Mouse (Mus musculus) hindbrain, embryonic 10.5 days (tissue): ENCODE results near the gene Tmeff1. TPM values are rescaled to one million over a fixed set of nuclear protein-coding genes. Genes with fewer than 3 reads are reported as not detected.
A peak's percentile ranks its signal among the peaks of the same experiment; 100 is the strongest.
"Not testable (repeated sequence)": the region's sequence is repeated elsewhere in the genome, so short reads cannot be mapped to it uniquely, and the experiment has no call there.

ENCODE experiments used
- DNase-seq: peaks from one replicate; pipeline ENCODE4 v3.0.0-alpha.2; 2017; ENCODE audit warnings: low spot score
- H3K27ac ChIP-seq: fragments of 300-500 bp; sonication (generic); 2 replicates; pipeline ENCODE4 v1.5.1; 2016; ENCODE audit warnings: mild to moderate bottlenecking, moderate library complexity
- H3K27me3 ChIP-seq: fragments of 300-500 bp; sonication (generic); 2 replicates; pipeline ENCODE4 v1.6.1; 2016; ENCODE audit warnings: mild to moderate bottlenecking; ENCODE audit not compliant: poor library complexity, insufficient read depth, severe bottlenecking
- H3K36me3 ChIP-seq: fragments of 300-500 bp; sonication (generic); 2 replicates; pipeline ENCODE4 v1.6.1; 2016; ENCODE audit warnings: mild to moderate bottlenecking, moderate library complexity
- H3K4me1 ChIP-seq: fragments of 300-500 bp; sonication (generic); replicated peaks from 2 replicates; pipeline ENCODE4 v1.6.1; 2016; ENCODE audit warnings: mild to moderate bottlenecking
- H3K4me3 ChIP-seq: fragments of 300-500 bp; sonication (generic); 2 replicates; pipeline ENCODE4 v1.5.1; 2016; ENCODE audit warnings: mild to moderate bottlenecking, moderate library complexity
- H3K9me3 ChIP-seq: fragments of 300-500 bp; sonication (generic); 2 replicates; pipeline ENCODE4 v1.6.1; 2016; ENCODE audit warnings: mild to moderate bottlenecking, moderate library complexity
- WGBS: fragments of 180-500 bp; shearing (Covaris S2); methylation state at CpG from one replicate; pipeline ENCODE4 v1.1.7; 2016; 5-methylcytosine and 5-hydroxymethylcytosine counted together
- polyA plus RNA-seq: library from polyadenylated mRNA; unstranded; fragments of >200 nt; fragmentation: Nextera tagmentation; extraction: Ambion mirVana; gene quantifications from 2 replicates; pipeline ENCODE4 v1.2.1, GENCODE M21; 2016

The Tmeff1 gene
- polyA plus RNA-seq, 1 experiment from 2014 or later: 175 TPM

DNA sequence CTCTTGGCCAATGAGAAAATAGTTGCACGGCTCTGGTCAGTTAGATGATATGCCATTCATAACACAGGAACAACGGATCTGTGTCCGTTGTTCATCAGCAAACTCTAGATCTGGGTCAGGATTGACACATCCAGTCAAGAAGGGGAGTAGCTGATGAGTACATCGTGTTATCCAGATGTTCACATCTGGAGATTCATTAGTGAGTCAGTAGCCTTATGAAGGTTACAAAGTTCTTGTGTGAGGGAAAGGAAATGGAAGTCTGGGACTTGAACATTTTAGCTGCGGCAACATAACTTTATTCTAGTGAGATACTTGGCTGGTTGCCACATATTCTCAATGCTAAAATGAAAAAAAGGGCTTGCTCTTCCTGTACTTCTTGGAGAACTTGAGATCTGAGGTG is 87.9 kb downstream of the Tmeff1 start:
- H3K9me3 ChIP-seq: no peaks in the 10 kb centered on the region
- no peaks in the 10 kb centered on the region for H3K27me3 ChIP-seq
- H3K4me1 ChIP-seq: no peaks in the 10 kb centered on the region
- 96% methylated on average over 5 of the region's 5 CpGs for WGBS
- no peak overlapping the region for H3K27ac ChIP-seq
- H3K4me3 ChIP-seq: no peak overlapping the region
- H3K36me3 ChIP-seq: peaks cover 94% of the 10 kb centered on the region
- DNase-seq: no peak

DNA sequence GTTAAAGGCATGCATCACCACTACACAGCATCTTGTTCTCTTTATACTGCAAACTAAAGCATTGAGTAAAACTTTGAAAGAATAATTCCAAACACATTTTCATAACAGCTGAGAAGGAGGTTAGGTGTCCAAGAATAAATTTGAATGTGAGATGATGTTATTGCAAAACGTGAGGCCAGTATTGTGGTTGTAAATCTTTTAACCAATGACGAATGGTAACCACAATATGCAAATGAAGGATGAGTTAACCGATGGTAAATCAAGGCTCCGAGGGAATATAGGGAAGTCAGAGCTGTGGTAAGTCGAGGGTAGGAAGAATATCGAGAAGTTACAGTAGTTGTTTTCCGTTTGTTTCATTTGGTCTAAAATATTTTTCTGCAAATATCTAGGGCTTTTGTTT is 89.4 kb downstream of the Tmeff1 start:
- 96% methylated on average over 7 of the region's 7 CpGs for WGBS
- Histone ChIP-seq H3K4me1 (no peaks in the 10 kb centered on the region), H3K27me3 (no peaks in the 10 kb centered on the region), H3K4me3 (no peak overlapping the region), H3K36me3 (peaks cover 80% of the 10 kb centered on the region), H3K27ac (no peak overlapping the region), H3K9me3 (0 out of 2 replicates have a peak, but pooled peaks cover 2% of the 10 kb centered on the region)
- DNase-seq: no peak

DNA sequence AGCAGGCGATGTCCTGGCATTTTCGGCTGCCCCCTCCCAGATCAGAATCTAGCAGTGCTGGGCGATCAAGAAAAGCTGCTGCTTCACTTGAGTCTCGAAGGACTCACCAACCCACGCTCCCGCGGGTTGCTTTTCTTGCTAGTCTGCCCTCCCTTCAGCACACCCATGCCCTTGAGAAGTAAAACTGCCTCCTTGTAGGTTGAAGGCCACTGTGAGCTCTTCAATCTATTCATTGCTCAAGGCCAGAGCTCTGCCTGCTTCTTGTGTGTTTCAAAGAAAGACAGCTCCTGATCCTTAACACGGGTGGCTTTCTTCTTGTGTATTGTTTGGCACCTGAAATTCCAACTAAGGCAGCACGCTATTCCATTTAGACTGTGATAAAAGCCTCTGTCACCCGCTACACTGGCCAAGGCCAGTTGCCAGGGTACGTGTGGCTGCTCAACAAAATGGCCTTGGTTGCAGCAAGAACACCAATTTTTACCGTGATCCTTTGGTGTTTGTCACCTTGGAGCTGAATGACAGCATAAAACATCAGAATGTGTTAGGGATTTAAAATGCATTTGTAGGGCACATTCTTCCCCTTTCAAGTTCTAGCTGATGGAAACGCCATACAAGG is 91.7 kb downstream of the Tmeff1 start:
- 0 out of 2 replicates have a peak, but pooled peaks cover 2% of the 10 kb centered on the region for H3K9me3 ChIP-seq
- H3K27me3 ChIP-seq: no peaks in the 10 kb centered on the region
- no peak for DNase-seq
- H3K27ac ChIP-seq: no peak overlapping the region
- H3K36me3 ChIP-seq: peaks cover 58% of the 10 kb centered on the region
- no peak overlapping the region for H3K4me3 ChIP-seq
- 93% methylated on average over 13 of the region's 13 CpGs for WGBS
- H3K4me1 ChIP-seq: no peaks in the 10 kb centered on the region

- Histone ChIP-seq H3K4me1 (no peaks in the 10 kb centered on the region), H3K27ac (no peak overlapping the region), H3K4me3 (no peak overlapping the region), H3K36me3 (peaks cover 52% of the 10 kb centered on the region), H3K9me3 (0 out of 2 replicates have a peak, but pooled peaks cover 2% of the 10 kb centered on the region), H3K27me3 (no peaks in the 10 kb centered on the region)
- DNase-seq: no peak
- WGBS: 94% methylated on average over 8 of the region's 8 CpGs
These were observed 92.3 kb downstream of the Tmeff1 start for GRCm38 (mm10) chr4:48677276-48677675.

DNA sequence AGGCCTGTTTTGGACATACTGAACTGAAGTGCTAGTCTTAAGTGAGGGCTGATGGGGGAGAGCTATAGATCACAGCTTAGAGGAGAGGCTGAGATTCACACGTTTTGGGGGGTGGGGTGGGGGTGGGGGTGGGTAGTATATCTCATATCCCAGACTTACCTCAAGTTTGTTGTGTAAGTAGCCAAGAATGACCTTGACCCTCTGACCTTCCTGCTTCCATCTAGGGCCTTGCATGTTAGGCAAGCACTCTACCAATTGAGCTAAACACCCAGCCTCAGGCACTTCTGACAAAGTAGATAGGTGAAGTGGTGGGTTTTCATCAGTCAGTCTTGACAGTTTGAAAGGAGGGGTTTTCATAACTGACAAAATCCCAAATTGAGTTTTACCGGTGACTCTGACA is 92.8 kb downstream of the Tmeff1 start:
- 86% methylated on average over 2 of the region's 2 CpGs for WGBS
- DNase-seq: no peak
- Histone ChIP-seq H3K36me3 (peaks cover 49% of the 10 kb centered on the region), H3K4me3 (no peak overlapping the region), H3K9me3 (0 out of 2 replicates have a peak, but pooled peaks cover 2% of the 10 kb centered on the region), H3K27me3 (no peaks in the 10 kb centered on the region), H3K27ac (no peak overlapping the region), H3K4me1 (0 out of 2 replicates have a peak, but pooled peaks cover 1% of the 10 kb centered on the region)

- Histone ChIP-seq H3K36me3 (peaks cover 40% of the 10 kb centered on the region), H3K27ac (no peak overlapping the region), H3K9me3 (0 out of 2 replicates have a peak, but pooled peaks cover 2% of the 10 kb centered on the region), H3K4me3 (no peak overlapping the region), H3K27me3 (no peaks in the 10 kb centered on the region), H3K4me1 (0 out of 2 replicates have a peak, but pooled peaks cover 3% of the 10 kb centered on the region)
- DNase-seq: no peak
- WGBS: 91% methylated on average over 9 of the region's 9 CpGs
These were observed 93.8 kb downstream of the Tmeff1 start for GRCm38 (mm10) chr4:48678793-48679192.

GRCm38 (mm10) chr4:48679728-48680127 is 94.8 kb downstream of the Tmeff1 start:
- H3K36me3 ChIP-seq: peaks cover 31% of the 10 kb centered on the region
- WGBS: 71% methylated on average over 5 of the region's 6 CpGs

GRCm38 (mm10) chr4:48680214-48680613 is 95.2 kb downstream of the Tmeff1 start:
- no peak overlapping the region for H3K27ac ChIP-seq
- 73% methylated on average over 7 of the region's 7 CpGs for WGBS
- peaks cover 7% of the 10 kb centered on the region; the same call in 1 of the 2 replicates for H3K4me1 ChIP-seq
- peaks cover 26% of the 10 kb centered on the region for H3K36me3 ChIP-seq
- DNase-seq: no peak
- 0 out of 2 replicates have a peak, but pooled peaks cover 2% of the 10 kb centered on the region for H3K9me3 ChIP-seq
- no peak overlapping the region for H3K4me3 ChIP-seq
- H3K27me3 ChIP-seq: no peaks in the 10 kb centered on the region

More at GRCm38 (mm10) chr4:48679728-48680127, 94.8 kb downstream of the Tmeff1 start:
- not testable (repeated sequence) for H3K9me3 ChIP-seq, DNase-seq, H3K27me3 ChIP-seq, H3K27ac ChIP-seq, H3K4me3 ChIP-seq, H3K4me1 ChIP-seq

DNA sequence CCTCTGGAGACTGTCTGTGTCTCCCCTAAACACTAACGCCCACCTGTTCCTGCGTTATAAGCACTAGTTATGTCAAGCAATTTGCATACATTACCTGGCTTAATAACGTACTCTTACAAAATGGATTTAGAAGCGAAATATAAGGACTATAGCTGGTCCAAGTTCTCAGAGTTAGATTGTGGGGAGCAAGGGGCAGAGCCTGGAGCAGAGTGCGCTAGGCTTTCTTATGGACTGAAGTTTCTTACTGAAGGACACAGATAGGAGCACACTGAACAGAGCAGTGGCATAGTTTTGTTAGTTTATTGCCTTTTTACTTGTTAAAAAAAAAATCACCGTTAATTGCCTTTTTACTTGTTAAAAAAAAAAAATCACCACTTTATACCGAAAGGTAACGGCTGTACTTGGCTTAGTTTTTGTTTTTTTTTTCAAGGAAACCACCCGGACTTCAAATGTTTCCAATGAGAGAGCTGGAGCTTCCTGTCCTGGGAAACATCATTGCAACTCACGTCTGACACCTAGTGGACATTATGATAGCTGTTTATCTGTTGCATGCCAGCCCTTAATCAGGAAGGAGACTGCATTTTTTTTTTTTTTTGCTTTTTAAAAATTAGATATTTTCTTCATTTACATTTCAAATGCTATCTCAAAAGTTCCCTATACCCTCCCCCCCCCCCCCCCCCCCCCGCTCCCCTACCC is 95.8 kb downstream of the Tmeff1 start:
- H3K27me3 ChIP-seq: no peaks in the 10 kb centered on the region
- no peak overlapping the region for H3K27ac ChIP-seq
- H3K4me1 ChIP-seq: peaks cover 8% of the 10 kb centered on the region; the same call in 1 of the 2 replicates
- 0 out of 2 replicates have a peak, but pooled peaks cover 2% of the 10 kb centered on the region for H3K9me3 ChIP-seq
- WGBS: 52% methylated on average over 10 of the region's 11 CpGs
- H3K4me3 ChIP-seq: no peak overlapping the region
- peaks cover 20% of the 10 kb centered on the region for H3K36me3 ChIP-seq
- no peak for DNase-seq

GRCm38 (mm10) chr4:48683126-48683525 is 98.2 kb downstream of the Tmeff1 start:
- H3K4me1 ChIP-seq: peaks cover 8% of the 10 kb centered on the region; the same call in 1 of the 2 replicates
- H3K9me3 ChIP-seq: 0 out of 2 replicates have a peak, but pooled peaks cover 2% of the 10 kb centered on the region
- WGBS: 87% methylated on average over 8 of the region's 8 CpGs
- no peak overlapping the region for H3K27ac ChIP-seq
- no peak for DNase-seq
- H3K27me3 ChIP-seq: no peaks in the 10 kb centered on the region
- H3K36me3 ChIP-seq: 0 out of 2 replicates have a peak, but pooled peaks cover 3% of the 10 kb centered on the region
- H3K4me3 ChIP-seq: no peak overlapping the region

- H3K9me3 ChIP-seq, H3K27ac ChIP-seq, H3K4me1 ChIP-seq, H3K4me3 ChIP-seq, H3K27me3 ChIP-seq, H3K36me3 ChIP-seq: not testable (repeated sequence)
- peak; percentile 2 for DNase-seq
- WGBS: 96% methylated on average over 21 of the region's 21 CpGs
These were observed 98.7 kb downstream of the Tmeff1 start for GRCm38 (mm10) chr4:48683633-48684209.

- DNase-seq: no peak
- Histone ChIP-seq H3K9me3 (no peaks in the 10 kb centered on the region), H3K27me3 (no peaks in the 10 kb centered on the region), H3K4me1 (peaks cover 8% of the 10 kb centered on the region; the same call in 1 of the 2 replicates), H3K36me3 (0 out of 2 replicates have a peak, but pooled peaks cover 3% of the 10 kb centered on the region), H3K4me3 (no peak overlapping the region), H3K27ac (no peak overlapping the region)
- WGBS: 79% methylated on average over 7 of the region's 7 CpGs
These were observed 99.7 kb downstream of the Tmeff1 start for GRCm38 (mm10) chr4:48684593-48685187.
